Comparison of ENCODE assay signal across 20 mouse cellular contexts in genomic region chr4:7819847-7820246, GRCm38 (mm10).
DNase-seq lines count a peak whose midpoint lies in the region; ATAC-seq and TF ChIP-seq lines count a peak whose summit lies in the region.
"Had no signal": no experiment of that assay in that cellular context is flagged by ENCODE, and none has a peak within 500 bp of the region (broad histone marks: within the 10 kb centered on the region; RNA-seq: fewer than 3 reads in every experiment).

No protein-coding gene starts in this region.

- no peak overlapping the region for H3K9ac ChIP-seq in kidney, embryonic 14.5 days (ENCODE audit: low read depth, low read length)
- no peak overlapping the region for H3K9ac ChIP-seq in intestine, embryonic 16.5 days (ENCODE audit: low read depth, low read length)
- H3K9ac ChIP-seq: embryonic facial prominence, embryonic 12.5 days; forebrain, embryonic 12.5 days; forebrain, postnatal 0 days; heart, embryonic 15.5 days; hindbrain, embryonic 13.5 days had no signal

- no peaks in the 10 kb centered on the region for H3K9me3 ChIP-seq in kidney, embryonic 14.5 days (ENCODE audit: control insufficient read depth, low read length)
- H3K9me3 ChIP-seq in intestine, embryonic 16.5 days (ENCODE audit: control insufficient read depth, low read length), result no peaks in the 10 kb centered on the region
- H3K9me3 ChIP-seq: embryonic facial prominence, embryonic 12.5 days; forebrain, embryonic 12.5 days; heart, embryonic 15.5 days; hindbrain, embryonic 13.5 days had no signal

- no peak overlapping the region for H3K4me3 ChIP-seq in kidney, embryonic 14.5 days (ENCODE audit: low read length)
- H3K4me3 ChIP-seq in intestine, embryonic 16.5 days (ENCODE audit: low read length), result no peak overlapping the region
- H3K4me3 ChIP-seq: embryonic facial prominence, embryonic 12.5 days; forebrain, embryonic 12.5 days; heart, adult 2 months; heart, embryonic 15.5 days; hindbrain, embryonic 13.5 days had no signal

- peak; percentile 77; the same call in 1 of the 2 replicates for ATAC-seq in kidney, embryonic 14.5 days (ENCODE audit: low FRiP score, low TSS enrichment)
- ATAC-seq in Patski, result peak; percentile 92
- ATAC-seq in intestine, embryonic 16.5 days, result 0 out of 2 replicates have a peak, but pooled peaks have one; percentile 33
- ATAC-seq: forebrain, postnatal 0 days had no signal

- H3K27ac ChIP-seq in kidney, embryonic 14.5 days (ENCODE audit: low read depth, low read length), result no peak overlapping the region
- H3K27ac ChIP-seq in intestine, embryonic 16.5 days (ENCODE audit: low read length), result no peak overlapping the region
- H3K27ac ChIP-seq: embryonic facial prominence, embryonic 12.5 days; forebrain, embryonic 12.5 days; heart, adult 2 months; heart, embryonic 15.5 days; hindbrain, embryonic 13.5 days had no signal

- TF ChIP-seq CTCF in Patski (IDR thresholded peaks at IDR 0.05), result no peak

- POLR2A ChIA-PET in Patski (lab: Charles Lee), result no interaction called here

- no peaks in the 10 kb centered on the region for H3K4me1 ChIP-seq in kidney, embryonic 14.5 days (ENCODE audit: control insufficient read depth, insufficient read depth, low read length)
- H3K4me1 ChIP-seq in intestine, embryonic 16.5 days (ENCODE audit: control insufficient read depth, insufficient read depth, low read length), result no peaks in the 10 kb centered on the region
- H3K4me1 ChIP-seq: embryonic facial prominence, embryonic 12.5 days; forebrain, embryonic 12.5 days; heart, embryonic 15.5 days; hindbrain, embryonic 13.5 days had no signal

- no peak overlapping the region for H3K4me2 ChIP-seq in kidney, embryonic 14.5 days (replicated peaks; ENCODE audit: low read depth, low read length)
- H3K4me2 ChIP-seq in intestine, embryonic 16.5 days (ENCODE audit: low read depth, low read length), result no peak overlapping the region
- H3K4me2 ChIP-seq: embryonic facial prominence, embryonic 12.5 days; forebrain, embryonic 12.5 days; heart, embryonic 11.5 days; heart, embryonic 15.5 days; hindbrain, embryonic 13.5 days had no signal

- H3K27me3 ChIP-seq in kidney, embryonic 14.5 days (ENCODE audit: control insufficient read depth, insufficient read depth, low read length), result no peaks in the 10 kb centered on the region
- H3K27me3 ChIP-seq in Patski, result no peaks in the 10 kb centered on the region
- no peaks in the 10 kb centered on the region for H3K27me3 ChIP-seq in intestine, embryonic 16.5 days (replicated peaks; ENCODE audit: control insufficient read depth, insufficient read depth, low read length)
- H3K27me3 ChIP-seq: embryonic facial prominence, embryonic 12.5 days; forebrain, embryonic 12.5 days; heart, embryonic 15.5 days; hindbrain, embryonic 13.5 days had no signal

- no peaks in the 10 kb centered on the region for H3K36me3 ChIP-seq in kidney, embryonic 14.5 days (ENCODE audit: control insufficient read depth, insufficient read depth, low read length)
- no peaks in the 10 kb centered on the region for H3K36me3 ChIP-seq in intestine, embryonic 16.5 days (ENCODE audit: control insufficient read depth, insufficient read depth, low read length)
- H3K36me3 ChIP-seq: embryonic facial prominence, embryonic 12.5 days; forebrain, embryonic 12.5 days; heart, embryonic 15.5 days; hindbrain, embryonic 13.5 days had no signal

- DNase-seq in kidney, postnatal 25 days, result no peak
- DNase-seq in Patski (ENCODE audit: low read depth, low spot score), result peak; percentile 69
- DNase-seq in kidney, postnatal 14 days, result peak; percentile 8
- no peak for DNase-seq in thymus, postnatal 36 days
- no peak for DNase-seq in thymus, postnatal 25 days
- DNase-seq: adrenal gland, postnatal 14 days; cerebellum, adult 11-12 months; cerebellum, adult 9-10 months; cerebellum, postnatal 25 days; forebrain, postnatal 0 days; gastrocnemius, postnatal 14 days; heart, adult 2 months; heart, postnatal 14 days had no signal

- CTCF ChIA-PET in Patski (lab: Charles Lee), result no interaction called here

- in situ Hi-C loops in Patski (cut with MboI; ENCODE audit: low pct_unique_long_range_greater_than_20kb), result no loop called here

Comparison
In these comparisons a context has a peak if more than half of its experiments do, and no peak if none do; other contexts are left out.
1. DNase-seq: peak in Patski (single experiment) and kidney, postnatal 14 days (single experiment); none in kidney, postnatal 25 days (0 of 2), thymus, postnatal 36 days (0 of 2) and thymus, postnatal 25 days (single experiment).
2. ATAC-seq: peak in every context shown above with its lines; median percentile 92 in Patski; 77 in kidney, embryonic 14.5 days; 33 in intestine, embryonic 16.5 days.